Mouse (Mus musculus): ENCODE results near the gene Lamp3.

- TF ChIP-seq CTCF (IDR thresholded peaks at IDR 0.05; ENCODE audit: low read depth) (peak; percentile 42), EP300 (IDR thresholded peaks at IDR 0.05; ENCODE audit: low read depth) (no peak)
Observed at GRCm38 (mm10) chr16:19666312-19666711, 39.9 kb downstream of the Lamp3 start.

All from heart, postnatal 0 days (tissue).